Mouse (Mus musculus): ENCODE data around the gene Itga2. TPM values are rescaled to one million over a fixed set of nuclear protein-coding genes. Genes with fewer than 3 reads are reported as not detected.
A peak's percentile ranks its signal among the peaks of the same experiment; 100 is the strongest.

Gene Itga2
- total RNA-seq, 2 experiments from 2014 or later = 5.0 to 5.2 TPM

- peak; percentile 97 for DNase-seq
Observed at GRCm38 (mm10) chr13:114817751-114818360, 114.0 kb downstream of the Itga2 start, which contains the start of gene Mocs2. Mocs2 (plus strand) TSS chr13:114818236.

- no peak for DNase-seq
Observed at GRCm38 (mm10) chr13:114809624-114810210, 122.2 kb downstream of the Itga2 start.

DNA sequence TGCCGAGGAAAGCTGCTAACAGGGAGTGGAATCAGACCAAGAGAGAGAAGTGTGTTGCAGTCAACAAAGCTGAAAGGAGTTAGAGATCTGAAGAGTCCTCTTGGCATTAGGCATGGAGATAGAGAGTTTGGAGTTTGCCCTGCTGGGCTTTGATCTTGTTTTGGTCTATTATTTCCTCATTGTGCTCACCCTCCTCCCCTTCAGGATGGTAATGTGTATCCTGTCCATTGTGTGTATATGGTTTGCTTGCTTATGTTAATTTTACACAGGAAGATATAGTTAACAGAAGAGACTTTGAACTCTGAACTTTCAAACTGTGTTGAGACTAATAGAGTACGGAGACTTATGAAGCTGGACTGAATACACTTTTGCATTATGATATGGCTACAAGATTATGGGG lies 128.9 kb downstream of the Itga2 start:
- DNase-seq = no peak

- DNase-seq = no peak
Observed at GRCm38 (mm10) chr13:114801857-114802256, 130.0 kb downstream of the Itga2 start.

DNA sequence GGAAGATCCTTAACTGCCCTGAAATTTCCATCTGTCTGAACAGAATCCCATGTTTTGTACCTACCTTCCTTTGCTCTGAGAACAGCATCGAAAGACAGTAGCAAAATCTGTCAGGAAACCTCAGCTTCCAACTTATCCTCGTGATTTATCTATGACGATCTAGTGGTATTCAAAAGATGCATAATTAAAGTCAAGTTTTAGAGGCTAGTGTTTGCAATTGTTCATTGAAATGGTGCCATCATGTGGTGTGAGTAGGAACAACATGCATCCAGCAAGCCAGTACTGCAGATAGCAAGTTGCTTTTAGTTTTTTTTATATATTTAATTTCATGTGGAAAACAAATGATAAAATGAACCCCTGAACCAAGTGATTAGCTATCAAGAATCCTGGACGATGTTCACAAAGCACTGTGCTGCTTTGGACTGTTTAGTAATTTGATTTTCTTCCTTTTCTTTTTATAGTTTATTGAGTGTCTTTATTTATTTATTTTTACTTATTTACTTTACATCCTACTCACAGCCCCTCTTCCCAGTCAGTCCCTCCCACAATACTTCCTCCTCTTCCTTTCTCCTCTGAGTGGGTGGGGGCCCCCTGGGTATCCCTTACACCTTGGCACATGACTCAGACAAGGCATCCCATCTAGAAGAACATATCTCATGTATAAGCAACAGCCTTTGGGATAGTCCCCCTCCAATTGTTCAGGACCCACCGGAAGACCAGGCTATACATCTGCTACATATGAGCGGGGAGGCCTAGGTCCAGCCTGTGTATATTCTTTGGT lies 138.5 kb downstream of the Itga2 start:
- DNase-seq = peak; percentile 61

GRCm38 (mm10) chr13:114791511-114791910 lies 140.4 kb downstream of the Itga2 start:
- DNase-seq = peak; percentile 14

Other genes starting within 250 kb of the Itga2 start
- 10 to 100 TPM; 59.2 to 60.9 TPM for gene Mocs2, start 113.9 kb downstream of the Itga2 start, total RNA-seq (2021)
- 10 to 100 TPM; 34.5 to 37.0 TPM for gene Pelo, start 158.1 kb upstream of the Itga2 start, total RNA-seq (2021)
- 10 to 100 TPM; 25.0 to 27.5 TPM for gene Gm49395, start 169.8 kb upstream of the Itga2 start, total RNA-seq (2021)
- gene Itga1, start 169.9 kb upstream of the Itga2 start, total RNA-seq (2021) = 10 to 100 TPM; 82.4 to 86.8 TPM

Data from heart, postnatal 4 days (tissue).